Comparison of ENCODE assay signal across 9 mouse cellular contexts in the genomic region with DNA sequence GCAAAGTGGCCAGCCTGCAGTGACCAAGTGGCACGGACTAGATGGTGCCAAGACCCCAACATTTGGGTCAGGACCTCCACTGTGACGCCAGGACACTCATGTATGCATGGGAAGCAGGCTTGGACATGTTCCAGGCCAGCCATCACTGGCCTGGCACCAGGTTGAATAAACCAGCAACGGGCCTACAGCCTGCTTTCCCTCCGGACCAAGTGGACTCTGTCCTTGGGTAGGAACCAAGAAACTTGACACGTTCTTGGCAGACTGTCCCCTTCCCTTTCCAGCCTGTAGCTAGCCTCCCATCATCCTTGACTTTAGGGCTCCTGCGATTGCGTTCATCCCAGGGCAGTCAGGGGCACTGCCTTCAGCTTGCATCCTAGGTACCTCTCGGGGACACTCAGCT. TPM values are rescaled to one million over a fixed set of nuclear protein-coding genes. Genes with fewer than 3 reads are reported as not detected.
DNase-seq lines count a peak whose midpoint lies in the region; ATAC-seq lines count a peak whose summit lies in the region.
"Had no signal": no experiment of that assay in that cellular context is flagged by ENCODE, and none has a peak within 500 bp of the region (broad histone marks: within the 10 kb centered on the region; RNA-seq: fewer than 3 reads in every experiment).

No protein-coding gene starts in this region.

- H3K4me2 ChIP-seq in hindbrain, embryonic 16.5 days (ENCODE audit: low read length), result no peak overlapping the region
- H3K4me2 ChIP-seq in hindbrain, embryonic 12.5 days (replicated peaks), result no peak overlapping the region
- no peak overlapping the region for H3K4me2 ChIP-seq in intestine, embryonic 16.5 days (ENCODE audit: low read depth, low read length)

- intact Hi-C loops in heart, postnatal 10 days (cut with DNase I), result no loop called here

- H3K27me3 ChIP-seq in hindbrain, embryonic 16.5 days (replicated peaks; ENCODE audit: control insufficient read depth, insufficient read depth, low read length), result no peaks in the 10 kb centered on the region
- peaks cover 2% of the 10 kb centered on the region; the same call in 1 of the 2 replicates for H3K27me3 ChIP-seq in hindbrain, embryonic 12.5 days
- no peaks in the 10 kb centered on the region for H3K27me3 ChIP-seq in intestine, embryonic 16.5 days (replicated peaks; ENCODE audit: control insufficient read depth, insufficient read depth, low read length)

- peaks cover 14% of the 10 kb centered on the region for H3K4me1 ChIP-seq in hindbrain, embryonic 16.5 days (ENCODE audit: control insufficient read depth, insufficient read depth, low read depth, low read length)
- H3K4me1 ChIP-seq in hindbrain, embryonic 12.5 days, result peaks cover 17% of the 10 kb centered on the region
- H3K4me1 ChIP-seq in intestine, embryonic 16.5 days (ENCODE audit: control insufficient read depth, insufficient read depth, low read length), result peaks cover 17% of the 10 kb centered on the region

- H3K27ac ChIP-seq in hindbrain, embryonic 16.5 days (ENCODE audit: low read depth, low read length), result no peak overlapping the region
- no peak overlapping the region for H3K27ac ChIP-seq in hindbrain, embryonic 12.5 days
- H3K27ac ChIP-seq in intestine, embryonic 16.5 days (ENCODE audit: low read length), result no peak overlapping the region

- H3K4me3 ChIP-seq in hindbrain, embryonic 16.5 days (ENCODE audit: low read length), result no peak overlapping the region
- no peak overlapping the region for H3K4me3 ChIP-seq in hindbrain, embryonic 12.5 days
- H3K4me3 ChIP-seq in intestine, embryonic 16.5 days (ENCODE audit: low read length), result no peak overlapping the region

- WGBS in hindbrain, embryonic 16.5 days, result 69% methylated on average over 8 of the region's 8 CpGs
- WGBS in hindbrain, embryonic 12.5 days, result 87% methylated on average over 8 of the region's 8 CpGs
- 74% methylated on average over 8 of the region's 8 CpGs for WGBS in intestine, embryonic 16.5 days

- peak; percentile 91 for DNase-seq in adrenal gland, adult 8-10 months
- DNase-seq in heart, postnatal 10 days, result peak; percentile 90 to 91
- peak; percentile 72 for DNase-seq in lung, postnatal 14 days
- DNase-seq in frontal cortex, postnatal 36 days (ENCODE audit: low spot score in 2 of 2), result no peak

- H3K9me3 ChIP-seq in hindbrain, embryonic 16.5 days (ENCODE audit: control insufficient read depth, low read length), result no peaks in the 10 kb centered on the region
- H3K9me3 ChIP-seq in hindbrain, embryonic 12.5 days (replicated peaks), result no peaks in the 10 kb centered on the region
- H3K9me3 ChIP-seq in intestine, embryonic 16.5 days (ENCODE audit: control insufficient read depth, low read length), result no peaks in the 10 kb centered on the region

- H3K9ac ChIP-seq in hindbrain, embryonic 16.5 days (ENCODE audit: low read depth, low read length), result no peak overlapping the region
- no peak overlapping the region for H3K9ac ChIP-seq in hindbrain, embryonic 12.5 days
- H3K9ac ChIP-seq in intestine, embryonic 16.5 days (ENCODE audit: low read depth, low read length), result no peak overlapping the region

- peak; percentile 19; the same call in 1 of the 2 replicates for ATAC-seq in hindbrain, embryonic 16.5 days
- no peak for ATAC-seq in hindbrain, embryonic 12.5 days (ENCODE audit: low FRiP score)
- no peak for ATAC-seq in intestine, embryonic 16.5 days
- ATAC-seq in activated CD4-positive, CD25-positive, alpha-beta regulatory T cell, adult 4 months, result no peak

- H3K36me3 ChIP-seq in hindbrain, embryonic 16.5 days (ENCODE audit: control insufficient read depth, insufficient read depth, low read length), result no peaks in the 10 kb centered on the region
- H3K36me3 ChIP-seq in hindbrain, embryonic 12.5 days, result no peaks in the 10 kb centered on the region
- H3K36me3 ChIP-seq in intestine, embryonic 16.5 days (ENCODE audit: control insufficient read depth, insufficient read depth, low read length), result no peaks in the 10 kb centered on the region

RNA-seq across cellular contexts. Expression of gene Jund, which starts 11.2 kb away (rescaled TPM):
- 60.0 and 69.0 TPM in 2 replicates for polyA plus RNA-seq in hindbrain, embryonic 16.5 days (2015; fragmentation: Nextera tagmentation; extraction: Ambion mirVana)
- polyA plus RNA-seq in hindbrain, embryonic 12.5 days (2016; fragmentation: Nextera tagmentation; extraction: Ambion mirVana), result 186 and 217 TPM in 2 replicates
- 100 to 1,000 TPM; 187 to 329 (median 253) TPM for total RNA-seq in adrenal gland, adult 8-10 months (2022)
- 100 to 1,000 TPM; 178 to 214 TPM for total RNA-seq in heart, postnatal 10 days (2021)
- 37.3 and 52.2 TPM in 2 replicates for polyA plus RNA-seq in intestine, embryonic 16.5 days (2015; fragmentation: Nextera tagmentation; extraction: Ambion mirVana)
- 10 to 100 TPM; 12.5 to 20.0 TPM for polyA plus RNA-seq in activated CD4-positive, CD25-positive, alpha-beta regulatory T cell, adult 4 months (2017; shearing (Covaris generic))

RNA-seq across cellular contexts. Expression of gene Lsm4, which starts 14.5 kb away (rescaled TPM):
- 168 and 169 TPM in 2 replicates for polyA plus RNA-seq in hindbrain, embryonic 16.5 days (2015; fragmentation: Nextera tagmentation; extraction: Ambion mirVana)
- 227 and 231 TPM in 2 replicates for polyA plus RNA-seq in hindbrain, embryonic 12.5 days (2016; fragmentation: Nextera tagmentation; extraction: Ambion mirVana)
- 100 to 1,000 TPM in 1 of 4 experiments, 10 to 100 TPM in 3; 81.4 to 101 (median 86.6) TPM for total RNA-seq in adrenal gland, adult 8-10 months (2022)
- total RNA-seq in heart, postnatal 10 days (2021), result 10 to 100 TPM; 82.8 to 94.1 TPM
- 228 and 246 TPM in 2 replicates for polyA plus RNA-seq in intestine, embryonic 16.5 days (2015; fragmentation: Nextera tagmentation; extraction: Ambion mirVana)
- 100 to 1,000 TPM; 115 to 120 TPM for polyA plus RNA-seq in activated CD4-positive, CD25-positive, alpha-beta regulatory T cell, adult 4 months (2017; shearing (Covaris generic))

RNA-seq across cellular contexts. Expression of gene Iqcn, which starts 15.7 kb away (rescaled TPM):
- 0.10 TPM in 1 of 2 replicates, not detected in the other for polyA plus RNA-seq in hindbrain, embryonic 16.5 days (2015; fragmentation: Nextera tagmentation; extraction: Ambion mirVana)
- polyA plus RNA-seq in hindbrain, embryonic 12.5 days (2016; fragmentation: Nextera tagmentation; extraction: Ambion mirVana), result 0.05 TPM in 1 of 2 replicates, not detected in the other
- under 1 TPM in 3 of 4 experiments, not detected in 1; 0.07 to 0.09 (median 0.08) TPM for total RNA-seq in adrenal gland, adult 8-10 months (2022)
- under 1 TPM in 1 of 2 experiments, not detected in 1; 0.07 TPM for total RNA-seq in heart, postnatal 10 days (2021)
- polyA plus RNA-seq in intestine, embryonic 16.5 days (2015; fragmentation: Nextera tagmentation; extraction: Ambion mirVana), result not detected in 2 replicates
- polyA plus RNA-seq in activated CD4-positive, CD25-positive, alpha-beta regulatory T cell, adult 4 months (2017; shearing (Covaris generic)), result not detected
- polyA plus RNA-seq: forebrain, embryonic 11.5 days had no signal

RNA-seq across cellular contexts. Expression of gene Pgpep1, which starts 27.4 kb away (rescaled TPM):
- 78.3 and 87.6 TPM in 2 replicates for polyA plus RNA-seq in hindbrain, embryonic 16.5 days (2015; fragmentation: Nextera tagmentation; extraction: Ambion mirVana)
- 101 and 125 TPM in 2 replicates for polyA plus RNA-seq in hindbrain, embryonic 12.5 days (2016; fragmentation: Nextera tagmentation; extraction: Ambion mirVana)
- 100 to 1,000 TPM; 129 to 163 (median 131) TPM for total RNA-seq in adrenal gland, adult 8-10 months (2022)
- 10 to 100 TPM; 39.6 to 42.9 TPM for total RNA-seq in heart, postnatal 10 days (2021)
- 88.3 and 101 TPM in 2 replicates for polyA plus RNA-seq in intestine, embryonic 16.5 days (2015; fragmentation: Nextera tagmentation; extraction: Ambion mirVana)
- 1 to 10 TPM; 7.1 to 7.4 TPM for polyA plus RNA-seq in activated CD4-positive, CD25-positive, alpha-beta regulatory T cell, adult 4 months (2017; shearing (Covaris generic))

RNA-seq across cellular contexts. Expression of gene Gm3336, which starts 30.8 kb away (rescaled TPM):
- polyA plus RNA-seq in hindbrain, embryonic 16.5 days (2015; fragmentation: Nextera tagmentation; extraction: Ambion mirVana), result 0.19 TPM in 1 of 2 replicates, not detected in the other
- not detected in 2 replicates for polyA plus RNA-seq in hindbrain, embryonic 12.5 days (2016; fragmentation: Nextera tagmentation; extraction: Ambion mirVana)
- not detected for total RNA-seq in adrenal gland, adult 8-10 months (2022)
- total RNA-seq in heart, postnatal 10 days (2021), result not detected
- 3.3 and 4.1 TPM in 2 replicates for polyA plus RNA-seq in intestine, embryonic 16.5 days (2015; fragmentation: Nextera tagmentation; extraction: Ambion mirVana)
- not detected for polyA plus RNA-seq in activated CD4-positive, CD25-positive, alpha-beta regulatory T cell, adult 4 months (2017; shearing (Covaris generic))
- polyA plus RNA-seq: forebrain, embryonic 11.5 days had no signal

Comparison
In these comparisons a context has a peak if more than half of its experiments do, and no peak if none do; other contexts are left out.
1. DNase-seq: peak in adrenal gland, adult 8-10 months (single experiment), heart, postnatal 10 days (2 of 2) and lung, postnatal 14 days (single experiment); none in frontal cortex, postnatal 36 days (0 of 2).